Mouse (Mus musculus) lung, postnatal 25 days (tissue): ENCODE measurements around the gene Gabrb2.
A peak's percentile ranks its signal among the peaks of the same experiment; 100 is the strongest.

Experiments used
- DNase-seq: peaks from one replicate; pipeline ENCODE4 v3.0.0; 2022; ENCODE audit warnings: low spot score

Gene Gabrb2

DNA sequence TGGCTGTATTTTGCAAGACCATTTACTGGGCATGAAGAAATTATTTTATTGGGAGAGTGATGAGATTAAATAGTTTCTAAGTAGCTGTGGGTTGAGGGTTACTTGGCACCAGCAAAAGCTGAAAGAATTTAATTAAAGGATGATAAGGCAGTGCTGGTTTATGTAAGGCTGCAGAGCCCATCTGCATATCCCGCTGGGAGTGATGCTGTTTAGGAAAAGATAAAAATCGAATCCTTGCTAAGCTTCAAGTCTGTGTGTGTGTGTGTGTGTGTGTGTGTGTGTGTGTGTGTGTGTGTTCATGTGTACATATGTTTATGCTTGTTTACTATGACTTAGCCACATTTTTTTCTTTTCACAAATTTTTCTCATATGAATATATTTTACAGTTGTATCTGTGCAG lies 113.0 kb downstream of the Gabrb2 start:
- DNase-seq, result no peak

DNA sequence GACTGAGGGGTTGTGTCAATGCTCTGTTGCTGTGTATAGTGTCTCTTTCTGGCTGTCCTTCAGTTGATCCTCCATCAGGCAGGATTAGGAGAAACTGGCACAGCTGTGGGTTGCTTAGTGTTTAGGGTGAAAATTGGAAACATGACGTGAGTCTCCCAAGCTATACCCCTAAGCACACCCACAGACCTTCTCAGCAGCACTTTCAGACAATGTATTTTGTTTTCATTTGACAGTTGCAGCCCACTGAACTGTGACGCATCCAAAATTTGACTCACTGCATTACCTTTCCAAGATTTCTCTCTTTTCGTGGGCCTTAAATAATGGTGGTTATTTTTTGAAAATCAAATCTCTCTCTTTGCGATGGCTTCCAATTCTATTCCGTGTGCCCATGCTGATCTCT lies 115.7 kb downstream of the Gabrb2 start:
- DNase-seq, result no peak

DNA sequence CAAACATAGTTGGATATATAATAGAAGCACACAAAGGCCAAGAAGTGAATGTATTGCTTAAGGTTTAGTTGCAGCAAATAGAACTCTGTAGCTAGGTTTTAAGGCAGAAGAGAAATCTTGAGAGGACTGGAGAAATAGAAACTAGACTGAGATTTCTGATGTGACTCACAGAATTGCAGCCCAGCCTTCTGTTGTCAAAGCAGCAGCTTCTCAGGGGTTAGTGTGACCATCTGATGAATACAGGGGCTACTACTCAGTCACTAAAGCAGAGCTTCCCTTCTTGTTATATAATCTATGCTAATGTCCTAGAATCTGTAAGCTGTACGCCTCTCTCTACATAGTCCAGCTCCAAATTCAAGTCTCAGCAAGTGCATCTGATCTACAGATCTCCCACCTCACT lies 116.3 kb downstream of the Gabrb2 start:
- no peak for DNase-seq

- DNase-seq, result no peak
These were observed 123.3 kb downstream of the Gabrb2 start for GRCm38 (mm10) chr11:42542861-42543260.

- DNase-seq, result no peak
These were observed 146.5 kb downstream of the Gabrb2 start for GRCm38 (mm10) chr11:42566023-42566422.

DNA sequence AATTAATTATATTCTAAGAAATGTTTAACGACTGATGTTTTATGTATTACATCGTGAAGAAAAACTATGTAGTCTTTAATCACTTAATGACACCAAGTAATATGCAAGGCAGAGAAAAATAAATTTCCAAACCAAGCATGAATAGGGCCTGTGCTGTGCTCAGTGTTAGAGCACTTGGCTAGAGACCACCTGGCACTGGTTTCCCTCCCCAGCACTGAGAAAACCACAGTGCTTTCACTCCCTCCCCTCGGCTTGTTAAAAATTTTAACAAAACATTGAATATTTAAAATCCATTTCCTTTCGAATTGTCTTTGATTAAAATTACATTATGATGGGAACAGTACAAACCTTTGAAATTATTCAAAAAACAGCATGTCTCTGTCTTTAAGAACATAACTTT lies 151.9 kb downstream of the Gabrb2 start:
- DNase-seq, result no peak

DNA sequence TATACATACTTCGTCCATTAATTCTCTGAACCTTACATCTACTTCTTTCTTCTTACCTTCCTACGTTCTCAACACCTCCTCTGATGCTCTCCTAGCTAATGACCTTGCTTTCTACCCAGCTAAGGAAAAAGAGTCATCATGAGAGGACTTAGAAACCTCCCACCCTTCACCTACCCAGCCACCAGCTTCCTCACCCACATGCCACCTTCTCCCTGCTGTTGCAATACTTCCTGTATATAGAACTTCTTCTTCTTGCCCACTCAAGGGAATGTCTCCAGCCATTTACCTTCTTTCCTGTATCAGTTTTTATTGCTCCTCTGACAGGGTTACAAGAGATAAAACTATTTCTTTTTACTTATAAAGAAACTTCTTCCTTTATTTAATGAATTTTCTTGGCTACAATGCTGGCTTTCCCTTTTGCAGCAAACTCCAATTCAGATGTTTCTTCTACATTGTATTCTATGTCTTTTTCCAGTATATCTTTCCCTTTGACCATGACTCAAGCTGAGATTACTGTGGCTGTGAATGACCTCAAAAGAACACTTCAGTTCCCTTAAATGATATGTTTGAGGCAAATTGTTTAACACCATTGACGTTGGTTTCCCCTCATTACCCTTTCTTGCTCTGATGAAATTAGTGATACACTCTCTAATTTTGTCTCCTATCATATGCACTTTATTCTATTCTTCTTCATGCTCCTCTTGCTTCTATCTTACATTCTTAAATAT lies 155.8 kb downstream of the Gabrb2 start:
- DNase-seq, result no peak

DNA sequence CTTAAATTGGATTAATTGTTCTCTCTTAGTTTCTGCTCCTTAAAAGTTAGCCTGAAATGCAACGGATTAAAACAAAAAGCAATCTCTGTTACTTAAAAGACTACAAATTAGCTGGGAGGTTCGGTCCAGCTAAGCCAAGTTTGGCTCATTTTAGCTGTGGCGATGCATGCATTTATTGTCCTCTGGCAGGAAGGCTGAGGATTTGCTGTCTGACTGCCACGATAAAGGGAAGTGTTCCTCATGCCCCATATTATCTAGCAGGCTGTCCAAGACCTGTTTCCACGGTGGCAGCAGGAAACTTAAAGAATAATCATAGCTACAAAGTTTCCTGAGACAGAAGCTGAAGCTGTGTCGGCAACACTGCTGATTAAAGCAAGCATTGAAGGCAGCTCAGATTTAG lies 160.2 kb downstream of the Gabrb2 start:
- DNase-seq, result no peak

- no peak for DNase-seq
These were observed 161.6 kb downstream of the Gabrb2 start for GRCm38 (mm10) chr11:42581123-42581522.

DNA sequence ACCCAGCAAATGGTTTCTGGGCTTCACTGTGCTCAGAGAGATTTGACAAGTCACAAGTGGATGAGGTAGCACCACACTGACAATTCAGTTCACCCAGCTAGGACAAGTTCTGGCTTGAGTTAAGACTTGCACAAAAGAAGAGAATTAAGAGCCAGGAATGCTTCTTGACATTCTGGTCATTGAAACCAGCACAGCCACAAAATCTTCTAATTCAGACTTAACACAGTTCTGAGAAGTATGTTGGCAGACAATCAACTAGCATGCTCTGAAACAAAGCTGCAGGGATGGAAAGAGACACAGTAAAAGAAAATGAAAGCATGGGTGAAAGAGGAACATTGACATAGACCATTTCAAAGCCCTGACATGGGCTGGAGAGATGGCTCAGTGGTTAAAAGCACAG lies 162.2 kb downstream of the Gabrb2 start:
- DNase-seq, result no peak

- DNase-seq, result no peak
These were observed 172.9 kb downstream of the Gabrb2 start for GRCm38 (mm10) chr11:42592418-42592817.

GRCm38 (mm10) chr11:42606225-42606624 lies 186.7 kb downstream of the Gabrb2 start:
- peak; percentile 31 for DNase-seq

GRCm38 (mm10) chr11:42609128-42609763 lies 189.7 kb downstream of the Gabrb2 start:
- DNase-seq, result no peak

- DNase-seq, result no peak
These were observed 198.6 kb downstream of the Gabrb2 start for GRCm38 (mm10) chr11:42618195-42618594.

DNA sequence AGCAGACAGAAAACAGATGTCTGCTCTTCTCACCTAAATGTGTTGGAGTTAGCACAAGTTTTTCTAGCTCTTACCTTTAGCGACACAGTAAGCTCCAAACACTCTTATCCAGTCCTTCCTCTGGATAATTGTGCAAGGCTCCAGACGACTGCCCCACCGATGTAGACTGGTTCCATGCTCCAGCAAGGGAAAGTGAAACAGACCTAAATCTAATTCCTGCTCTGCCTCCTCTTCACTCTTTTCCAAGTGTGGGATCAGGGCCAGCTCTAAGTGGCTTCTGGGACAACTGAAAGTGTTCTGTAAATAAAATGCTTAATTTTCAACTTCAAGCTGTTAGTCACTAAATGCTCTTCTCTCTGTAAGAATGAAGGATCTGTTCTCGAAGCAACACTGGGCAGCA lies 201.6 kb downstream of the Gabrb2 start:
- DNase-seq, result no peak

- DNase-seq, result no peak
These were observed 230.6 kb downstream of the Gabrb2 start for GRCm38 (mm10) chr11:42650111-42650510.

- no peak for DNase-seq
These were observed 232.0 kb downstream of the Gabrb2 start for GRCm38 (mm10) chr11:42651572-42651971.

GRCm38 (mm10) chr11:42654189-42654588 lies 234.6 kb downstream of the Gabrb2 start:
- DNase-seq, result no peak

DNA sequence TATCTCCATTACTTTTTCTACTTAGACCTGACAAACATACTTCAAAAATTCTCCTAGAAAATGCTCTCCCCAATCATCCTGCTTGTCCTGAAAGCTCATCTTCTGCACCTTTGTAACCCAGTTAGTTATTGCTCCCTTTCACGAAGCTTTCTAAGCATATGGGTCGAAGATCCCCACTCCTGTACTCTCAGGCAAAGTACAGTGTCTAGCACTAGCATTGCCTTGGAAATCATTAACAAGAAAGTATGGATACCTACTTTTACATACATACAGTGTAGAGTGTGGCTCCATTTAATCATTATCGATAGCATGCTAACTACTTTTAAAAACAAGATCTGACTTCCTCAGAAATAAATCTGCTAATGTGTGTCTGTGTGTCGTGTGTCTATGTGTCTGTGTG lies 249.1 kb downstream of the Gabrb2 start:
- no peak for DNase-seq
